Mouse (Mus musculus) embryonic fibroblast, embryonic 13.5 days (primary cell): ENCODE measurements around the gene Itpa. TPM values are rescaled to one million over a fixed set of nuclear protein-coding genes. Genes with fewer than 3 reads are reported as not detected.
"Not testable (repeated sequence)": the region's sequence is repeated elsewhere in the genome, so short reads cannot be mapped to it uniquely, and the experiment has no call there.

Experiments
- H3K27ac ChIP-seq: 2 replicates; pipeline ENCODE4 v1.5.1; 2012; ENCODE audit warnings: low read length, control low read depth, inconsistent platforms; ENCODE audit not compliant: insufficient read depth
- H3K4me1 ChIP-seq: 2 replicates; pipeline ENCODE4 v1.6.1; 2011; ENCODE audit warnings: low read length; ENCODE audit not compliant: control insufficient read depth, insufficient read depth
- H3K4me3 ChIP-seq: 2 replicates; pipeline ENCODE4 v1.5.1; 2011; ENCODE audit warnings: mild to moderate bottlenecking, control low read depth, low read length; ENCODE audit not compliant: insufficient read depth
- CTCF ChIP-seq: IDR thresholded peaks from 2 replicates; pipeline ENCODE4 v1.5.1; 2011; ENCODE audit warnings: mild to moderate bottlenecking, control low read depth, low read length, moderate library complexity, borderline replicate concordance; ENCODE audit not compliant: insufficient read depth
- POLR2A ChIP-seq: IDR thresholded peaks from 2 replicates; pipeline ENCODE4 v1.6.1; 2011; ENCODE audit warnings: low read depth, mild to moderate bottlenecking, control low read depth, low read length, moderate library complexity
- polyA plus RNA-seq: library from polyadenylated mRNA; stranded (reverse); fragments of >200 nt; gene quantifications from 2 replicates; pipeline ENCODE4 v1.2.4, GENCODE M21; 2011; ENCODE audit warnings: low read depth; ENCODE audit not compliant: missing spikeins, insufficient read length

Itpa gene
- polyA plus RNA-seq, 1 experiment: 66.6 TPM

DNA sequence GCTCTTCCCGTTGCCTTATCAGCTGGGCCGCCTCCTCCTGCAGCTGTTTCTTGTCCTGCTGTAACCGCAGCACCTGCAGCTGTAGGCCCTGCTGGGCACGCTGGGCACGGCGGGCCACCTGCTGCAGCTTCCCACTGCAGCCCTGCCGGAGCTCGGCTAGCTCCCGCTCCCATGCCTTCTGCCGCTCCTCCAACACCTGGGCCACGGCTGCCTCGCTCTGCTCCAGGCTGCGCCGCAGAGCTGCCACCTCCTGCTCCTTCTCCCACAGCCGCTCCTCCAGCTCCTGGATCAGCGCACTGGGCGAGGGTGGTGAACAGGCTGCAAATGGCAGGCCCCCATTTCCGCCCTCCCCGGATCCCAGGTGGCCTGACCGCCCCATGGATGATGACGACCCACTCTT is 31.6 kb upstream of the Itpa start:
- no peak for TF ChIP-seq POLR2A
- TF ChIP-seq CTCF: no peak
- Histone ChIP-seq H3K27ac (no peak overlapping the region), H3K4me3 (no peak overlapping the region), H3K4me1 (no peaks in the 10 kb centered on the region)

DNA sequence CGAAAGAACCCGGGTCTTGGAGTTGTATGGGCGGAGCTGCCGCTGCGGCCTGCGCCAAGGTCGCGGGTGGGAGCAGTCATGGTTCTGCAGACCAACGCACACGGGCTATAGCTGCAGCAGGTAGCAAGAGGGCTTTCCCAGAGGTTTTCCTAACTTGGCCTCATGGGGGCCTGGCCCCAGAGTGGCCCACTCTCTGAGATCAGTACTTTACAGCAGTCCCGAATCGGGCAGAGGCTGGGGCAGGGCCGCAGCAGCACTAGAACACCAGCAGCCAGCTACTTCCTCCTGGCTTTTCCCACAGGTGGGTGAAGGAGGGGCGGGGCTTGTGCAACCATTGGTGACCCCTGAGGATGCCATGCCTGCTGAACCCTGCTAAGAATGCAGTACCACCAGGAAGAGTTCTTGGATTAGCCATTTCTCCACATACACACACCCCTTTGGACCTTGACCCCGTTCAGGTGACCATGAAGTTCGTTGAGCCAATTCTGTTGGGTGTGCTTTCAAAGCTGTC is 29.3 kb upstream of the Itpa start:
- TF ChIP-seq CTCF (no peak), POLR2A (no peak)
- Histone ChIP-seq H3K4me1 (peaks cover 2% of the 10 kb centered on the region; the same call in 1 of the 2 replicates), H3K27ac (no peak overlapping the region), H3K4me3 (no peak overlapping the region)

DNA sequence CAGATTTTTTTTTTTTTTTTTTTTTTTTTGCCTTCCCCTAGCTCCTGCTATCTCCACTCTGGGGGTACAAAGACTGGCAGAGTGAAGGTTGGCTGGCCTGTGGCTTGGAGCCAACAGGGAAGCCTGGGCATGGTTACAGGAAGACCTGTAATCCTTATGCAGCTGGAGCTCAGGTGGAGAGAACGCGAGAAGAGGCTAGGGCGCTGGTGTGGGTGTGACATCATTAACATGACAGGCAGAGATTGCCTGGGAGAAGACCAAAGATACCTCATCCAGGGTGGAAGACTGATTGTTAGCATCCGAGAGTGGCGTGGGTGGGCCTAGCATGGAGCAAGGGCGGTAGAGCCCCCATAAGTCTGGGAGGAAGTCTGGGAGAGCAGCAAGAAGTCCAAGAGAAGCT is 28.1 kb upstream of the Itpa start:
- TF ChIP-seq POLR2A (no peak), CTCF (no peak)
- Histone ChIP-seq H3K27ac (no peak overlapping the region), H3K4me1 (peaks cover 2% of the 10 kb centered on the region; the same call in 1 of the 2 replicates)

DNA sequence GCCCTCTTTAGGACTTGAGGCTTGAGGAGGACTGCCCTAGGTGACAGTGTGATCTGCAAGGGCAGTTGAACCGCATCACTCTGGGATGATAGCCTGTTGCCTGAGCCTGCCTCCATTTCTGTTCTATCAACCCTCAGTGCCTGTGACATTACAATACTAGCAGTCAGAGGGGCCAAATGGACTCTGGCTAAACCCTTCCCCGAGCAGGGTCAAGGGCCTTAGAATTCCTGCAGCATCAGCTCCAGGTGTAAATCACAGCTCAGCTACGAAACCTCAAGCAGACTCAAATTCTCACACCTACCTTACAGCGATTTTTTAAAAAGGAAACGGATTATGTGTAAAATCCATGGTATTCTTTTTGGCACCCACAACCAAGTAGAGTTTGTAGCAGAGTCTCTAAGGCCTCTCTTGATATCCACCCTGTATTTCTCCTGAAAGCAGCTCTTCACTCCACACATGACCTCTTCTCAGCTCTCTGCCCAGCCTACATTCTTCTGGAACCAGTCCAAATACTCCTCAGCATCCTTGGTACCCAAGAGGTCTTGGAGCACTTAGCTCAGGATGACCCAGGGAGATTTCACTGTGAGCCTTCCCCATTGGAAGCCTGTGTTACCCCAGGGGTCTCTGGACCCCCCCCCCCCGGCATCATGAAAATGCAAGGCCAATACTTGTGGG is 25.9 kb upstream of the Itpa start:
- H3K27ac ChIP-seq: no peak overlapping the region
- H3K4me1 ChIP-seq: peaks cover 2% of the 10 kb centered on the region; the same call in 1 of the 2 replicates
- TF ChIP-seq POLR2A: no peak
- no peak for TF ChIP-seq CTCF
- no peak overlapping the region for H3K4me3 ChIP-seq

More for the DNA sequence above, 28.1 kb upstream of the Itpa start:
- no peak overlapping the region for H3K4me3 ChIP-seq

DNA sequence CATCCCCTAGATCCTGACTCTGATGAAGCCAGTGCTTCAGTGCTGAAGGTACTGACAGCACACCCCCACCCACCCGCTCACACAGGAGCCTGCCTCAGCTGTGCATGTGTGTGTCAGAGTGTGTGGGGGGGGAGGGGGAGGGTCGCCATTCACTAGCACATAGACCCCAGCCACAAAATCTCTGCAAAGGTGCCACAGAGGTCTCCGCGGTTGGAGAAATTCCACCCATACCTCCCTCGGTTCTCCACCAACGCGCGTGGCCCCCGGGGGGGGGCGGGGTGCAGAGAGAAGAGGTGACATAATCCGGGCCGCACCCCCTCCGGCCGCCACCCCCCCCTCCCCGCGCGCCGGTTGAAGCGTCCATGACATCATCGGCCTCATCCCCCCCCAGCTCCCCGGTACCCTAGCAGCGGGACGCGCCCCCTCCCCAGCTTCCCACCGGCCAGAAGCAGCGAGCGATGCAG is 25.2 kb upstream of the Itpa start:
- Histone ChIP-seq H3K27ac (no peak overlapping the region), H3K4me1 (peaks cover 2% of the 10 kb centered on the region; the same call in 1 of the 2 replicates)
- no peak for TF ChIP-seq CTCF
- TF ChIP-seq POLR2A: no peak

DNA sequence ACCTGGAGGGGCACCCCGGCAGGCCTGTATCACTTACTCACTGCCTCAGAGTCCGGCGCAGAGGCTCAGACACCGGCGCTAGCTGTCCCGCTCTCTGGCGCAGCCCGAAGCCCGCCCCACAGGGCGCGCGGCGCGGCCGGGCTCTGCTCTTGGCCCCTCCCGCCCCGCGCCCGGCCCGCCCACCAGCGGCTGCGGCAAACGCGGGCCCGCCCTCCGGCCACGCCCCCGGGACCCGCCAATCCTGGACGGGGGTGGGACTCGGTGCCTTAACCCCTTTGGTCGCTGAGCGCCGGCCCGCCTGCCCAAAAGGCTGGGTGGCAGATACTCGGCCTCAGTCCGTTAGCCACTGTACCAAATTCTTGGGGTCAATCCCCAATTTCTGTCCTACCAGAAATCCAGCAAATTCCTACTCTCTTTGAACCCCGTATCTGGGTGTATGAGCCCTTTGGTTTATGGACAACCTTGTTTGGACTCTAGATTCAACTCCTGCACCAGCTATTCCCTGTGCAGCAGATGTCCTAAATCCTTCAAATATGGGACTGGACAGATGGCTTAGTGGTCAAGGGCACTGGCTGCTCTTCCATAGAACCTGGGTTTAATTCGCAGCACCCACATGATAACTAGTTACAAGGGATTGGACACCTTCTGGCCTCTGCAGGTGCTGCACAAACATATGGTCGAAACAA is 24.6 kb upstream of the Itpa start, which contains the start of gene Lzts3:
TSS of gene Lzts3 (minus strand) at position 120 of the 686 bp plus-strand sequence.
- TF ChIP-seq CTCF (no peak), POLR2A (peak; percentile 53)
- H3K27ac ChIP-seq: no peak within 1 kb of the TSS
- peak within 1 kb of the TSS; percentile 71 for H3K4me3 ChIP-seq
- peaks cover 2% of the 10 kb centered on the region; the same call in 1 of the 2 replicates for H3K4me1 ChIP-seq

More for the DNA sequence above, 25.2 kb upstream of the Itpa start:
- peak overlapping the region; percentile 71 for H3K4me3 ChIP-seq

DNA sequence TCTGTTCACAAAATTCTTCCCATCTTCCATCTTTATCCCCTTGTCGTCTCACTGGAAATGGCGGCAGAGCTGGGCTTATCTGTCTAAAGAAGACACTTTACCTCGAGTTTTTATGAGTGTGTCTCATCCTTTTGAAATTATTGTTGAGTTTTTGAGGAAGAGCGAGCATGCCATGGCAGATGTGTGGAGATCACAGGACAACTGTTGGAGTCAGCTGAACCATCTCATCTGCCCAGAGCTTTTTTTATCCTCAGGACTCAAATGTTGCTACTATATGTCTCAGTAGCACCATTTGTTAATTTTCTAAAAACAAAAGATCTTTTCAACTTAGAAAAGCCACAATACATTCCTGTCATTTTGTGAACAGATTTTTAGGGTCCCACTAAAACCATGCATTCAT is 22.2 kb upstream of the Itpa start:
- Histone ChIP-seq H3K27ac (no peak overlapping the region), H3K4me3 (no peak overlapping the region), H3K4me1 (peaks cover 2% of the 10 kb centered on the region; the same call in 1 of the 2 replicates)
- TF ChIP-seq CTCF: no peak
- no peak for TF ChIP-seq POLR2A

DNA sequence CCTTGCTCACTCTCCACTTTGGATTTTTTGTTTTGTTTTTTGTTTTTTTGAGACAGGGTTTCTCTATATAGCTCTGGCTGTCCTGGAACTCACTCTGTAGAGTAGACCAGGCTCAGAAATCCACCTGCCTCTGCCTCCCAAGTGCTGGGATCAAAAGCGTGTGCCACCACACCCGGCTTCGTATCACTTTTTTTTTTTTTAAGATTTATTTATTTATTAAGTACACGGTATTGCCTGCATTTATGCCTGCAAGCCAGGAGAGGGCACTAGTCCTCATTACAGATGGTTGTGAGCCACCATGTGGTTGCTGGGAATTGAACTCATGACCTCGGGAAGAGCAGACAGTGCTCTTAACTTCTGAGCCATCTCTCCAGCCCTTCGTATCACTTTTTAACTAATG is 18.4 kb upstream of the Itpa start:
- not testable (repeated sequence) for H3K4me1 ChIP-seq, H3K27ac ChIP-seq, H3K4me3 ChIP-seq

DNA sequence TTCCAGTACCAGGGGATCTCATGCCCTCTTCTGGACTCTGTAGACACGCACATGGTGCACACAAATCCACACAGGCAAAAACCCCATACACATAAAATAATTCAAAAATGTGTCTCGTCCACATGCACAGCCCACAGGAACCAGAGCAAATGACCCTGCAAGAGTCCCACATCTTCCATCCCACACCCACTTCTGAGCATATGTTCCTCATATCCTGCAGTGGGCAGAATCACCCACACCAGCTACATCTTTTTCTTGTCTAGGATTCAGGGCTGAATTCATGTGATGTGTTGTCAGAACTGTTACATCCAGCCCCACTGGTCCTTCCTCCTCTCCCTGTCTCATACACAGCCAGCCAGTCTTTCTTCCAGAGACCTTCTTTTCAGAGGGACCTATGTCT is 14.1 kb upstream of the Itpa start:
- no peak for TF ChIP-seq POLR2A
- no peak for TF ChIP-seq CTCF
- Histone ChIP-seq H3K4me3 (no peak overlapping the region), H3K4me1 (no peaks in the 10 kb centered on the region), H3K27ac (no peak overlapping the region)

DNA sequence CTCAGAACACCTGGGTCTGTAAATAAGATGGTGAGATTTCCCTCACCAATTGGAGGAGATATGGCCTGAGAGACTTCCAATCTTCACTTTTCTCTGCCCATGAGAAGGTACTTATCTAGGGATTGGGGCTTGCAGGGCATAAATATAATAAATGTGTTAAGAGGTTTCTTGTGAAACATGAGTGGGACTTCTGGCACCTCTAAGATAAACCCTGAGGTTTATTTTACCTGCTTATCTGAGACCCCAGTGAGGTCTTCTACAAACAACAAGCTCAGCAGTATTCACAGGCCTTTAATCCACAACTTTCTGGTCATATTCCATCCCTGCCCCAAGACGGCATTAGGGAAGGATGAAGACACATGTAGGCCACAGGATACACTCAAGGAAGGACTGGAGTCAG is 13.7 kb upstream of the Itpa start:
- no peak for TF ChIP-seq POLR2A
- TF ChIP-seq CTCF: no peak
- no peak overlapping the region for H3K4me3 ChIP-seq
- no peaks in the 10 kb centered on the region for H3K4me1 ChIP-seq
- no peak overlapping the region for H3K27ac ChIP-seq
